Mouse (Mus musculus) heart, embryonic 14.5 days (tissue): ENCODE measurements around the gene Aamp. TPM values are rescaled to one million over a fixed set of nuclear protein-coding genes. Genes with fewer than 3 reads are reported as not detected.

Experiments used
- ATAC-seq: fragments of 200-750 bp; cut with Nextera tagmentation; 2 replicates; pipeline ENCODE4 v1.8.0; 2017; ENCODE audit warnings: low read depth, moderate TSS enrichment; ENCODE audit not compliant: insufficient number of reproducible peaks, insufficient read depth, low FRiP score
- H3K27ac ChIP-seq, 2 experiments: fragments of 200-500 bp in 1 of 2; fragments of 300-500 bp in 1 of 2; sonication (generic) in 1 of 2; replicated peaks in 1 of 2; 2 replicates each; pipeline ENCODE4 v1.5.1; 2012 to 2014; ENCODE audit warnings: low read depth in 2 of 2, low read length in 2 of 2, control low read depth in 1 of 2, mild to moderate bottlenecking in 1 of 2, mixed read lengths in 1 of 2; ENCODE audit not compliant: control insufficient read depth in 1 of 2, insufficient read depth in 1 of 2
- H3K27me3 ChIP-seq: fragments of 300-500 bp; sonication (generic); 2 replicates; pipeline ENCODE4 v1.6.1; 2014; ENCODE audit warnings: mild to moderate bottlenecking, low read length, control low read depth; ENCODE audit not compliant: control insufficient read depth, insufficient read depth
- H3K36me3 ChIP-seq: fragments of 300-500 bp; sonication (generic); 2 replicates; pipeline ENCODE4 v1.6.1; 2014; ENCODE audit warnings: mild to moderate bottlenecking, control low read depth, low read length, mixed read lengths; ENCODE audit not compliant: control insufficient read depth, insufficient read depth
- H3K4me1 ChIP-seq, 2 experiments: fragments of 200-500 bp in 1 of 2; fragments of 300-500 bp in 1 of 2; sonication (generic) in 1 of 2; 2 replicates each; pipeline ENCODE4 v1.6.1; 2012 to 2014; ENCODE audit warnings: low read length in 2 of 2, control low read depth in 1 of 2, mixed read lengths in 1 of 2; ENCODE audit not compliant: control insufficient read depth in 2 of 2, insufficient read depth in 2 of 2
- H3K4me2 ChIP-seq: fragments of 300-500 bp; sonication (generic); 2 replicates; pipeline ENCODE4 v1.6.1; 2014; ENCODE audit warnings: mild to moderate bottlenecking, low read length
- H3K4me3 ChIP-seq, 2 experiments: fragments of 200-500 bp in 1 of 2; fragments of 300-500 bp in 1 of 2; sonication (generic) in 1 of 2; 2 replicates each; pipeline ENCODE4 v1.5.1; 2012 to 2014; ENCODE audit warnings: low read length in 2 of 2, mild to moderate bottlenecking in 2 of 2, control low read depth in 1 of 2, low read depth in 1 of 2, moderate library complexity in 1 of 2; ENCODE audit not compliant: control insufficient read depth in 1 of 2, insufficient read depth in 1 of 2
- H3K9ac ChIP-seq: fragments of 300-500 bp; sonication (generic); 2 replicates; pipeline ENCODE4 v1.6.1; 2014; ENCODE audit warnings: mild to moderate bottlenecking, low read length
- H3K9me3 ChIP-seq: fragments of 300-500 bp; sonication (generic); 2 replicates; pipeline ENCODE4 v1.6.1; 2016; ENCODE audit warnings: low read length, control low read depth; ENCODE audit not compliant: control insufficient read depth
- whole genome bisulfite sequencing: fragments of 180-500 bp; shearing (Covaris S2); extraction: QIAGEN DNeasy Blood & Tissue Kit; methylation state at CpG from one replicate; pipeline ENCODE4 v1.1.7; 2014; 5-methylcytosine and 5-hydroxymethylcytosine counted together
- polyA plus RNA-seq: library from polyadenylated mRNA; unstranded; fragments of >200 nt; fragmentation: Nextera tagmentation; extraction: Ambion mirVana; gene quantifications from 2 replicates; pipeline ENCODE4 v1.2.1, GENCODE M21; 2014

Gene Aamp
- polyA plus RNA-seq, 1 experiment from 2014 or later = 187 TPM

DNA sequence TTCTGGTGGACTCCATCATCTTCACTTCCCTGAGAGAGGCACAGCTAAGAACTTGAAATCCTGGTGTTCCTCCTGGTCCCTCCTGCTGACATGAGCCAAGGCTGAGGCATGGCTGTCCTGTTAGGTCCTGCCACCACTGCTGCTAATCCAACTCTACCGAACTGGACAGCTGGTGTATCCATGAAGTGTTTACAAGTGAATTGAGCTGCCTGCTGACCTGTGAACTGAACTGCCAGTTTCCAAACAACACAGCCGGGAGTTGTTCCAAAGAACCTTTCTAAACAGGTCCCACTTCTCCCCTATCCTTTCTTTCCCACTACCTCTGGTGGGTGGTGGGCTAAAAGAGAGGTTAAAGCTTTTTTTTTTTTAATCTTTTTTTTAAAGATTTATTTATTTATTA is 54.6 kb downstream of the Aamp start:
- no peak overlapping the region for H3K4me2 ChIP-seq
- WGBS = 79% methylated on average over 2 of the region's 2 CpGs
- H3K9ac ChIP-seq = no peak overlapping the region
- no peak overlapping the region for H3K4me3 ChIP-seq
- peaks cover 4% of the 10 kb centered on the region in 2 experiments; a peak in 3 of 4 replicates for H3K4me1 ChIP-seq
- no peaks in the 10 kb centered on the region for H3K27me3 ChIP-seq
- no peaks in the 10 kb centered on the region for H3K9me3 ChIP-seq
- H3K36me3 ChIP-seq = no peaks in the 10 kb centered on the region
- no peak overlapping the region for H3K27ac ChIP-seq
- no peak for ATAC-seq

Other genes with a start within 250 kb of the Aamp start
- 125 and 142 TPM in 2 replicates for gene Tns1, start 160.3 kb downstream of the Aamp start, polyA plus RNA-seq
- 0.22 and 0.39 TPM in 2 replicates for gene Rufy4, start 159.2 kb downstream of the Aamp start, polyA plus RNA-seq
- gene Cxcr2, start 130.7 kb downstream of the Aamp start, polyA plus RNA-seq = 0.08 TPM in 1 of 2 replicates, not detected in the other
- not detected in 2 replicates for gene Cxcr1, start 90.1 kb downstream of the Aamp start, polyA plus RNA-seq
- 351 and 359 TPM in 2 replicates for gene Arpc2, start 48.7 kb downstream of the Aamp start, polyA plus RNA-seq
- 0.57 and 0.69 TPM in 2 replicates for gene Gpbar1, start 6.2 kb downstream of the Aamp start, polyA plus RNA-seq
- gene Pnkd, start 192 bp upstream of the Aamp start, polyA plus RNA-seq = 320 and 338 TPM in 2 replicates
- 39.1 and 40.5 TPM in 2 replicates for gene Tmbim1, start 20.9 kb upstream of the Aamp start, polyA plus RNA-seq
- gene Catip, start 77.4 kb upstream of the Aamp start, polyA plus RNA-seq = 0.34 and 0.55 TPM in 2 replicates
- 4.4 and 4.9 TPM in 2 replicates for gene Slc11a1, start 90.5 kb upstream of the Aamp start, polyA plus RNA-seq
- gene Ctdsp1, start 106.8 kb upstream of the Aamp start, polyA plus RNA-seq = 67.3 and 67.8 TPM in 2 replicates
- 0.27 and 0.38 TPM in 2 replicates for gene Vil1, start 124.6 kb upstream of the Aamp start, polyA plus RNA-seq
- 29.9 and 32.6 TPM in 2 replicates for gene Cnot9, start 221.3 kb upstream of the Aamp start, polyA plus RNA-seq